Mouse (Mus musculus) hindbrain, embryonic 16.5 days (tissue): ENCODE measurements around the gene Pigt. TPM values are rescaled to one million over a fixed set of nuclear protein-coding genes. Genes with fewer than 3 reads are reported as not detected.

Experiments
- ATAC-seq: fragments of 200-750 bp; cut with Nextera tagmentation; 2 replicates; pipeline ENCODE4 v1.8.0; 2017; ENCODE audit warnings: moderate TSS enrichment, moderate library complexity
- H3K27ac ChIP-seq: fragments of 300-500 bp; sonication (generic); 2 replicates; pipeline ENCODE4 v1.5.1; 2014; ENCODE audit warnings: low read depth, mild to moderate bottlenecking, control low read depth, low read length, moderate library complexity
- H3K27me3 ChIP-seq: fragments of 300-500 bp; sonication (generic); replicated peaks from 2 replicates; pipeline ENCODE4 v1.6.1; 2014; ENCODE audit warnings: low read length; ENCODE audit not compliant: control insufficient read depth, insufficient read depth
- H3K36me3 ChIP-seq: fragments of 300-500 bp; sonication (generic); 2 replicates; pipeline ENCODE4 v1.6.1; 2014; ENCODE audit warnings: mild to moderate bottlenecking, low read length, moderate library complexity, mixed read lengths; ENCODE audit not compliant: control insufficient read depth, insufficient read depth
- H3K4me1 ChIP-seq: fragments of 300-500 bp; sonication (generic); 2 replicates; pipeline ENCODE4 v1.6.1; 2014; ENCODE audit warnings: low read depth, low read length; ENCODE audit not compliant: control insufficient read depth, insufficient read depth
- H3K4me2 ChIP-seq: fragments of 300-500 bp; sonication (generic); 2 replicates; pipeline ENCODE4 v1.6.1; 2014; ENCODE audit warnings: mild to moderate bottlenecking, low read length, control low read depth, moderate library complexity
- H3K4me3 ChIP-seq: fragments of 300-500 bp; sonication (generic); 2 replicates; pipeline ENCODE4 v1.5.1; 2014; ENCODE audit warnings: mild to moderate bottlenecking, low read length, control low read depth, moderate library complexity
- H3K9ac ChIP-seq: fragments of 300-500 bp; sonication (generic); 2 replicates; pipeline ENCODE4 v1.6.1; 2014; ENCODE audit warnings: low read depth, mild to moderate bottlenecking, control low read depth, low read length, moderate library complexity
- H3K9me3 ChIP-seq: fragments of 300-500 bp; sonication (generic); 2 replicates; pipeline ENCODE4 v1.6.1; 2014; ENCODE audit warnings: mild to moderate bottlenecking, low read length, moderate library complexity; ENCODE audit not compliant: control insufficient read depth
- WGBS: fragments of 180-500 bp; shearing (Covaris S2); extraction: QIAGEN DNeasy Blood & Tissue Kit; methylation state at CpG from one replicate; pipeline ENCODE4 v1.1.7; 2014; 5-methylcytosine and 5-hydroxymethylcytosine counted together
- polyA plus RNA-seq: library from polyadenylated mRNA; unstranded; fragments of >200 nt; fragmentation: Nextera tagmentation; extraction: Ambion mirVana; gene quantifications from 2 replicates; pipeline ENCODE4 v1.2.1, GENCODE M21; 2015

The Pigt gene
- polyA plus RNA-seq, 1 experiment from 2014 or later, result 97.7 TPM

DNA sequence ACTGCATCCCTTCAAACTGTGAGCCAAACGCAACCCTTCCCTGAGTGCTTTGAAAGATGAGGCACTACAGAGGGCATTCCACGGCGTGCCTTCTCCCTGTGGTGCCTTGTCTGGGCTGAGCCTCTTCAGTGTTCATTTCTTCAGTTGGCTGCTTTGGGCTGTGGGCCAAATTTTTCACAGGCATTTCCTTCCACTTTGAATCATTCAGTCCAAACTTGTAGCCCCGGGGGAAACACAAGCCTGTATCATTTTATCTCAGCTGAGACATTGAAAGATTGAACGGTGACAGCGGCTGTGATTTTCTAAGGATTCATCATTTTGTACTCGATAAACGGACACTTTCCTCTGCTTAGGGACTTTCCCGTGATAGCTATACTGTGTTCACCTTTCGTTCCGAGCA, 19.3 kb downstream of the Pigt start:
- H3K4me1 ChIP-seq, result no peaks in the 10 kb centered on the region
- ATAC-seq, result no peak
- H3K27me3 ChIP-seq, result no peaks in the 10 kb centered on the region
- 82% methylated on average over 11 of the region's 11 CpGs for WGBS
- H3K36me3 ChIP-seq, result no peaks in the 10 kb centered on the region
- H3K9ac ChIP-seq, result no peak overlapping the region
- H3K4me2 ChIP-seq, result no peak overlapping the region
- H3K27ac ChIP-seq, result no peak overlapping the region
- H3K4me3 ChIP-seq, result no peak overlapping the region
- H3K9me3 ChIP-seq, result no peaks in the 10 kb centered on the region

GRCm38 (mm10) chr2:164517485-164518221, 20.3 kb downstream of the Pigt start:
- no peaks in the 10 kb centered on the region for H3K27me3 ChIP-seq
- H3K4me1 ChIP-seq, result no peaks in the 10 kb centered on the region
- H3K9me3 ChIP-seq, result no peaks in the 10 kb centered on the region
- no peak overlapping the region for H3K4me3 ChIP-seq
- no peaks in the 10 kb centered on the region for H3K36me3 ChIP-seq
- 30% methylated on average over 10 of the region's 10 CpGs for WGBS
- ATAC-seq, result no peak
- H3K4me2 ChIP-seq, result no peak overlapping the region
- no peak overlapping the region for H3K27ac ChIP-seq
- H3K9ac ChIP-seq, result no peak overlapping the region

GRCm38 (mm10) chr2:164518266-164519170, 21.2 kb downstream of the Pigt start:
- Histone ChIP-seq H3K27ac (no peak overlapping the region), H3K4me1 (no peaks in the 10 kb centered on the region), H3K36me3 (no peaks in the 10 kb centered on the region), H3K4me3 (no peak overlapping the region), H3K9me3 (0 out of 2 replicates have a peak, but pooled peaks cover 3% of the 10 kb centered on the region), H3K4me2 (no peak overlapping the region), H3K9ac (no peak overlapping the region), H3K27me3 (no peaks in the 10 kb centered on the region)
- 57% methylated on average over 11 of the region's 11 CpGs for WGBS
- no peak for ATAC-seq

GRCm38 (mm10) chr2:164519171-164519526, 21.8 kb downstream of the Pigt start:
- WGBS, result 75% methylated on average over 6 of the region's 6 CpGs
- no peak overlapping the region for H3K27ac ChIP-seq
- no peaks in the 10 kb centered on the region for H3K4me1 ChIP-seq
- H3K9me3 ChIP-seq, result 0 out of 2 replicates have a peak, but pooled peaks cover 3% of the 10 kb centered on the region
- ATAC-seq, result no peak
- no peaks in the 10 kb centered on the region for H3K36me3 ChIP-seq
- H3K27me3 ChIP-seq, result no peaks in the 10 kb centered on the region
- no peak overlapping the region for H3K4me2 ChIP-seq
- H3K4me3 ChIP-seq, result no peak overlapping the region
- H3K9ac ChIP-seq, result no peak overlapping the region

GRCm38 (mm10) chr2:164520782-164521181, 23.5 kb downstream of the Pigt start:
- no peak overlapping the region for H3K4me2 ChIP-seq

GRCm38 (mm10) chr2:164521841-164522240, 24.5 kb downstream of the Pigt start:
- Histone ChIP-seq H3K9ac (no peak overlapping the region), H3K4me2 (peak overlapping the region; percentile 18), H3K4me1 (no peaks in the 10 kb centered on the region), H3K27ac (no peak overlapping the region), H3K27me3 (no peaks in the 10 kb centered on the region), H3K9me3 (peaks cover 3% of the 10 kb centered on the region; the same call in 1 of the 2 replicates), H3K36me3 (no peaks in the 10 kb centered on the region), H3K4me3 (no peak overlapping the region)
- no peak for ATAC-seq
- WGBS, result 11% methylated on average over 11 of the region's 11 CpGs

More at GRCm38 (mm10) chr2:164520782-164521181, 23.5 kb downstream of the Pigt start:
- Histone ChIP-seq H3K9me3 (0 out of 2 replicates have a peak, but pooled peaks cover 3% of the 10 kb centered on the region), H3K27ac (no peak overlapping the region), H3K27me3 (no peaks in the 10 kb centered on the region), H3K36me3 (no peaks in the 10 kb centered on the region), H3K4me3 (no peak overlapping the region), H3K4me1 (no peaks in the 10 kb centered on the region), H3K9ac (no peak overlapping the region)
- ATAC-seq, result no peak; the same call in 1 of the 2 replicates
- 13% methylated on average over 3 of the region's 3 CpGs for WGBS

GRCm38 (mm10) chr2:164522280-164522679, 25.0 kb downstream of the Pigt start:
- no peak overlapping the region for H3K4me3 ChIP-seq
- no peaks in the 10 kb centered on the region for H3K27me3 ChIP-seq
- H3K4me2 ChIP-seq, result no peak overlapping the region
- no peaks in the 10 kb centered on the region for H3K36me3 ChIP-seq
- no peak overlapping the region for H3K9ac ChIP-seq
- ATAC-seq, result no peak
- H3K9me3 ChIP-seq, result peaks cover 3% of the 10 kb centered on the region; the same call in 1 of the 2 replicates
- no peak overlapping the region for H3K27ac ChIP-seq
- no peaks in the 10 kb centered on the region for H3K4me1 ChIP-seq
- WGBS, result 41% methylated on average over 8 of the region's 8 CpGs

GRCm38 (mm10) chr2:164523301-164523773, 26.0 kb downstream of the Pigt start:
- no peak overlapping the region for H3K9ac ChIP-seq
- WGBS, result 77% methylated on average over 10 of the region's 10 CpGs
- no peak overlapping the region for H3K27ac ChIP-seq
- H3K4me2 ChIP-seq, result no peak overlapping the region
- no peaks in the 10 kb centered on the region for H3K4me1 ChIP-seq
- no peak overlapping the region for H3K4me3 ChIP-seq
- ATAC-seq, result no peak
- no peaks in the 10 kb centered on the region for H3K27me3 ChIP-seq
- peaks cover 3% of the 10 kb centered on the region; the same call in 1 of the 2 replicates for H3K9me3 ChIP-seq
- no peaks in the 10 kb centered on the region for H3K36me3 ChIP-seq

- WGBS, result 77% methylated on average over 5 of the region's 5 CpGs
- Histone ChIP-seq H3K4me3 (no peak overlapping the region), H3K4me2 (no peak overlapping the region), H3K9ac (no peak overlapping the region), H3K4me1 (no peaks in the 10 kb centered on the region), H3K36me3 (no peaks in the 10 kb centered on the region), H3K9me3 (no peaks in the 10 kb centered on the region; the same call in 1 of the 2 replicates), H3K27me3 (no peaks in the 10 kb centered on the region), H3K27ac (no peak overlapping the region)
- ATAC-seq, result no peak
Measured at GRCm38 (mm10) chr2:164528557-164528956, 31.2 kb downstream of the Pigt start.
